Mouse (Mus musculus): ENCODE measurements around the gene Bach1.

- TF ChIP-seq CTCF (IDR thresholded peaks at IDR 0.05; ENCODE audit: extremely low read depth, insufficient read length, insufficient replicate concordance, low read depth, low read length): no peak
- no peak for TF ChIP-seq POLR2A (IDR thresholded peaks at IDR 0.05; ENCODE audit: low read depth, low read length)
Observed at GRCm38 (mm10) chr16:87711961-87712360, 13.2 kb downstream of the Bach1 start.
